ENCODE assay signal across 9 mouse cellular contexts in the genomic region with DNA sequence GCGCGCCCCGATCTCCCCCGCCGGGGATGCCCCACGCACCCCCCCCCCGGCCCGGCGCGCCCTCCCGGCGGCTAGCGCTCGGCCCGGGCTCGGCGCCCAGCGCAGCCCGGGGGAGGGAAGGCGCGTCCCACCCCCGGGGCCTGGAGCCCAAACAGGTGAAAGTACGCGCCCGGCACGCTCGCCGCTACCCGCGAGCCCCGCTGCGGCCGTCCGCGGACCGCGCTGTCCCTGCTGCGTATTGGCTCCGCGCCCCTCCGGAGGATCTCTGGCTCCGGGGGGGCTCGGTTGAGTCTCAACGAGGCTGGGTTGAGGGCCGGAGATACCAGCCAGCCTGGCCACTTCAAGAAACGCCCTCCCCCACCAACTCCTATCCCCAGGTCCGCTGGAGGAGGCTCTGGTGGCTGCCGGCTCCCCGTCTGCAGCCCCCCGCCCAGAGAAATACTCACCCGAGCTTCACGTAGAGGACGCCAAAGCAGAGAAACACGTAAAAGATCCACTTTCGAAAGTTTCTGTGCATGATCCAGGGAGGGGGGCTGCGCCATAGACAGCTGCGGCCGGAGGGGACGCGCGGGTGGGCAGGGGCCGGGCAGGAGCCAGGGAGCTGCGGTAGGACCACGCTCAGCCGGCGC. TPM values are rescaled to one million over a fixed set of nuclear protein-coding genes. Genes with fewer than 3 reads are reported as not detected.
DNase-seq lines count a peak whose midpoint lies in the region; ATAC-seq and TF ChIP-seq lines count a peak whose summit lies in the region.
"Had no signal": no experiment of that assay in that cellular context is flagged by ENCODE, and none has a peak within 500 bp of the region (broad histone marks: within the 10 kb centered on the region; RNA-seq: fewer than 3 reads in every experiment).

No protein-coding gene starts in this region.

- no peaks in the 10 kb centered on the region for H3K36me3 ChIP-seq in liver, embryonic 11.5 days (ENCODE audit: control insufficient read depth, insufficient read depth, low read length)
- H3K36me3 ChIP-seq in forebrain, embryonic 10.5 days (replicated peaks), result peaks cover 9% of the 10 kb centered on the region; the same call in 1 of the 2 replicates
- H3K36me3 ChIP-seq in limb, embryonic 10.5 days, result no peaks in the 10 kb centered on the region

- peaks cover 5% of the 10 kb centered on the region; the same call in 1 of the 2 replicates for H3K4me1 ChIP-seq in liver, embryonic 11.5 days (replicated peaks; ENCODE audit: control insufficient read depth, insufficient read depth, low read length)
- H3K4me1 ChIP-seq in forebrain, embryonic 10.5 days, result peaks cover 77% of the 10 kb centered on the region
- H3K4me1 ChIP-seq in limb, embryonic 10.5 days, result peaks cover 49% of the 10 kb centered on the region
- peaks cover 38% of the 10 kb centered on the region for H3K4me1 ChIP-seq in olfactory bulb, adult 2 months (ENCODE audit: control insufficient read depth, insufficient read depth, low read length)

- H3K27ac ChIP-seq in liver, embryonic 11.5 days (ENCODE audit: low read depth, low read length), result no peak overlapping the region
- peak overlapping the region; percentile 96 for H3K27ac ChIP-seq in forebrain, embryonic 10.5 days
- peak overlapping the region; percentile 2; the same call in 1 of the 2 replicates for H3K27ac ChIP-seq in limb, embryonic 10.5 days
- no peak overlapping the region for H3K27ac ChIP-seq in olfactory bulb, adult 2 months (ENCODE audit: insufficient read depth, low read depth, low read length)
- H3K27ac ChIP-seq: macrophage had no signal

- H3K9me3 ChIP-seq in liver, embryonic 11.5 days (ENCODE audit: control insufficient read depth, low read length), result no peaks in the 10 kb centered on the region
- H3K9me3 ChIP-seq in forebrain, embryonic 10.5 days, result no peaks in the 10 kb centered on the region
- no peaks in the 10 kb centered on the region for H3K9me3 ChIP-seq in limb, embryonic 10.5 days (replicated peaks)

- H3K4me3 ChIP-seq in liver, embryonic 11.5 days (ENCODE audit: low read depth, low read length), result peak overlapping the region; percentile 49
- H3K4me3 ChIP-seq in forebrain, embryonic 10.5 days, result peak overlapping the region; percentile 80
- peak overlapping the region; percentile 55 for H3K4me3 ChIP-seq in limb, embryonic 10.5 days
- peak overlapping the region; percentile 49 for H3K4me3 ChIP-seq in olfactory bulb, adult 2 months (ENCODE audit: insufficient read depth, low read depth, low read length)

- DNase-seq in liver, embryonic 11.5 days (ENCODE audit: low spot score), result no peak
- no peak for DNase-seq in liver
- DNase-seq in forebrain, embryonic 10.5 days (ENCODE audit: extremely low spot score, low spot score), result peak; percentile 38
- peak; percentile 57 for DNase-seq in limb, embryonic 10.5 days (ENCODE audit: low spot score)
- DNase-seq in left cerebral cortex, adult 11 months (ENCODE audit: low spot score), result no peak
- no peak for DNase-seq in spleen, adult 18-20 months
- DNase-seq in layer of hippocampus, adult 8-10 months (ENCODE audit: low spot score in 2 of 2), result no peak

- WGBS in liver, embryonic 11.5 days, result 2% methylated on average over 54 of the region's 66 CpGs
- under 1% methylated on average over 57 of the region's 66 CpGs for WGBS in forebrain, embryonic 10.5 days
- under 1% methylated on average over 58 of the region's 66 CpGs for WGBS in limb, embryonic 10.5 days
- WGBS in olfactory bulb, adult 2 months, result 2% methylated on average over 58 of the region's 66 CpGs

- no peak for TF ChIP-seq POLR2A in olfactory bulb, adult 2 months (IDR thresholded peaks at IDR 0.05; ENCODE audit: insufficient read depth, low read depth, low read length)

- ATAC-seq in liver, embryonic 11.5 days (replicated peaks; ENCODE audit: low FRiP score), result no peak

- peaks cover 83% of the 10 kb centered on the region for H3K27me3 ChIP-seq in liver, embryonic 11.5 days (replicated peaks; ENCODE audit: control insufficient read depth, insufficient read depth, low read length)
- peaks cover 90% of the 10 kb centered on the region for H3K27me3 ChIP-seq in forebrain, embryonic 10.5 days (ENCODE audit: poor library complexity, severe bottlenecking)
- H3K27me3 ChIP-seq in limb, embryonic 10.5 days (ENCODE audit: low read depth, poor library complexity, severe bottlenecking), result peaks cover 99% of the 10 kb centered on the region

- no peak overlapping the region for H3K9ac ChIP-seq in liver, embryonic 11.5 days (ENCODE audit: low read depth, low read length)

- peak overlapping the region; percentile 70 for H3K4me2 ChIP-seq in liver, embryonic 11.5 days

- TF ChIP-seq CTCF in olfactory bulb, adult 2 months (IDR thresholded peaks at IDR 0.05; ENCODE audit: insufficient read depth, low read depth, low read length), result no peak

RNA-seq across cellular contexts. Expression of a gene that starts 1.2 kb away (rescaled TPM):
- polyA plus RNA-seq in liver, embryonic 11.5 days (2014; fragmentation: Nextera tagmentation; extraction: Ambion mirVana), result 1.2 and 2.2 TPM in 2 replicates
- 126 and 134 TPM in 2 replicates for polyA plus RNA-seq in forebrain, embryonic 10.5 days (2016; fragmentation: Nextera tagmentation; extraction: Ambion mirVana)
- polyA plus RNA-seq in limb, embryonic 10.5 days (2016; fragmentation: Nextera tagmentation; extraction: Ambion mirVana), result 10.9 and 17.1 TPM in 2 replicates
- polyA plus RNA-seq in olfactory bulb, adult 2 months (2012; ENCODE audit: insufficient read depth, insufficient read length, low replicate concordance, missing spikeins), result not detected in 2 replicates
- total RNA-seq in layer of hippocampus, adult 8-10 months (2022), result 10 to 100 TPM; 45.9 to 52.4 (median 49.1) TPM
- polyA plus RNA-seq: macrophage had no signal

Comparison
In these comparisons a context has a peak if more than half of its experiments do, and no peak if none do; other contexts are left out.
1. DNase-seq: peak in forebrain, embryonic 10.5 days (single experiment) and limb, embryonic 10.5 days (single experiment); none in liver, embryonic 11.5 days (single experiment), liver (single experiment), left cerebral cortex, adult 11 months (single experiment), spleen, adult 18-20 months (0 of 2) and layer of hippocampus, adult 8-10 months (0 of 2).
2. H3K27ac ChIP-seq: peak in forebrain, embryonic 10.5 days (single experiment) and limb, embryonic 10.5 days (single experiment); none in liver, embryonic 11.5 days (single experiment) and olfactory bulb, adult 2 months (single experiment).
3. Peak in every context shown above with its lines, with median percentiles within 50 percentile points of each other: H3K4me3 ChIP-seq.